Mouse (Mus musculus) adrenal gland, postnatal 10 days (tissue): ENCODE measurements around the gene Catsperg1. TPM values are rescaled to one million over a fixed set of nuclear protein-coding genes. Genes with fewer than 3 reads are reported as not detected.

Experiments used
- DNase-seq: peaks from one replicate; pipeline ENCODE4 v3.0.0; 2021; ENCODE audit warnings: mixed read lengths
- long read RNA-seq, 2 experiments: library from polyadenylated mRNA; stranded (forward); transcript quantifications; one replicate each; pipeline ENCODE4 v2.0.0; 2021
- total RNA-seq, 2 experiments: library from RNA; stranded (reverse); gene quantifications; 2 replicates each; pipeline ENCODE4 v1.2.3; 2021

The Catsperg1 gene
- under 1 TPM; 0.42 to 0.61 TPM for total RNA-seq
- long read RNA-seq, experiment 1: 0 reads
- long read RNA-seq, experiment 2: 0 reads

DNA sequence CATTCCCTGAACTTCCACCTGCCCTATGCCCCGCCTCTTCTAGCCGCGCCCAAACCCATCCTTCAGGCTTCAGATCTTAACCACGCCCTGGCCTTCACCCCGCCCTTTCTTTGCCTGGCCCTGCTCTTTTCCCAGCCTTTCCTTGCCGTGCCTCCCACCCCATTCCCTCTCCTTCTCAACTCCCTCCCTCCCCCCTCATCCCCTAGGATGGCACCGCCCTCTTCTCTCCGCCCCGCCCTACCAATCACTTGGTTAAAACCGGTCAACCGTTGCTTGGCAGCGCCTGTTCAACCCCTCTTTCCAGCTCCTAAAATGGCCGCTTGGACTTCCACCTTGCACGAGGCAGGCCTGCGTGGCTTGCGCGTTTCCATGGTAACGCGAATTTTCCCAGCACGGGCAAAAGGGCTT is at the start of gene Catsperg1:
Catsperg1 (minus strand) TSS at position 361 of the 408 bp plus-strand sequence.
- DNase-seq: peak; percentile 7

DNA sequence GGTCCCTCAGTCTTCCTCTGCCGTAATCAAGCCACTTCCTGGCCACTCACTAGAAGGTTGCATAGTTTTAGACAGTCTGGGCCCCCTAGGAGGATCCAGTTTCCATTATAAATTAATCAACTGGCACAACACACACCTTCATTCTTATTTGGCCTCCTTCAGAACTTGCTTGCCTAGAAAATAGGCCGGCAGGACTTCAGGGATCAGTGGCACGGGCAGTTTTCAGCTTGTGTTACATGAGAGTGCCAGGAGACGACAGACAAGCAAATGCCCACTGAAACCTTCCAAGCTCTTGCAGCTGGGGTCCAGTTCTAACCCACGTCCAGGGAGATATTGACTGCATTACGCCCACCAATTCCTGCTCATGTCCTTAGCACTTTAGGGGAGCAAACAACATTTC is 48.3 kb upstream of the Catsperg1 start:
- DNase-seq: no peak

DNA sequence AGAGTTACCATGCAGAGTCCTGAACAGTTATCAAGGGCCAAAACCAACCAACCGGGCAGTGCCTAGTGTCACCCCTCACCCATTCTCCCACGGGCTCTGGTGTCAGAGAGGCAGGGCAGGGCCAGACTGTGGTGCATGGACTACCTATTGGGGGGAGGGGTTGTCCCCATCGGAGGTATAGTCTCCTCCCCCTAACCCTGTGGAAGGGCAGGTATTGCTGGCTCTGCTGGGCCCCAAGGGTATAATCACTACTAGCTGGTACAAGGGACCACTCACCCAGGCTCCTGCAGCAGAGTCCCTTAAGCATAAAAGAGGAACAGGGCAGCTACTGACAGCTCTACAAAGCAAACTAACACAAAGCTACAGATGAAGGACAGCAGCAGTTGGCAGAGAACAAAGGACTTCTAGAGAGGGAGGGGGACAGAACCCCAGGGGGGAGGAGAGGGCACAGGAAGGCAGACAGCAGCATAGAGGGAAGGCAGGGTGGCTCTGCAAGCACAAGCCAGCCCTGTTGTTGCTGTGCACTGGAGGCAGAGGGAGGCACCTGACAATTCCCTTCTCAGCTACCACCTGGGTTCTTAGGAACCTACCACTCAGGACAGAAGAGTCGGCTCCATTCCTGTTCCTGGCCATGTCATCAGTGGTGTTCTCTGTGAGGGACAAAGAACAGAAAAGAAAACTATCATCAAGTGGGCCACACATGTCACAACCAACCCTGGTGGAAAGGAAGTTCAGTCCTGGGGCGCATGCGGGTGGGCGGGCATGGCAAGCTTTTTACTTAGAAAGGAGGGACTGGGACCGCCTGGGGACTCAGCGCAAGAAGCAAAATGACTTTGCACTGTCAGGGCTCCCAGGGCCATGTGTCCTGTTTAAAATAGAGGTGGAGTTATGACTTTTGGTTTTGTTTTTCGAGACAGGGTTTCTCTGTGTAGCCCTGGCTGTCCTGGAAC is 46.2 kb upstream of the Catsperg1 start:
- DNase-seq: no peak

DNA sequence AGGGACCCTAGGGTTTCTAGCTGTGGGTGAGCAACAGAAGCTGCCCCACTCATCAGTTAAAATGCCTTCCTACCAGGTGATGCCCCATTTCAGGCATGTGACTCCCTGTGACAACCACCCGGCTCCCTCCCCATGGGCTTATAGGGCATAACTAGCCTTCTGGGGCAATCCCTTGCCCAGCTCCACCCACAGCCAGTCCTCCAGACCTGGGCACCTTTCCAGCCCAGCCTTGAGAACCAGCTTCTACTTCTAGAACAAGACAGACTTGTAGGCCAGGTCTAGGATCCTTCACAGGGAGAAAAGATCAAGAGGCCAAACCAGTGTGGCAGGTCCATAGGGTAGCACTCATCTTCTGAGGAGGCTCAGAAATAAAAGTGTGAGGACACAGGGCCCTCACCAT is 43.5 kb upstream of the Catsperg1 start:
- peak; percentile 61 for DNase-seq

DNA sequence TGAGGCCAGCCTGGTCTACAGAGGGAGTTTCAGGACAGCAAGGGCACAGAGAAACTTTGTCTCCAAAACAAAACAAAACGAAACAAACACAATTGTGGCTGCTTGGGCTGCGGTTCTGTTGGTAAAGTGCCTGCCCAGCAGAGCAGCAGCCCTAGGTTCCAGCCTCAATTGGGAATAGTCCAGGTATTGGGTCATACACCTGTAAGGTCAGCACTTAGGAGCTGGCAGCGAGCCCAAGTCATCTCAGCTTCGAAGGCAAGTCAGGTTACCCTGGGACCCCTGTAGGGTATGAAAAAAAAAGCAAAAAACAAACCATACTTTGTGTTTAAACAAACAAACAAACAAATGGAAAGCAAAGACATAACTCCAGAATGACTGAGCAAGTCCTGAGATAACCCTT is 42.0 kb upstream of the Catsperg1 start:
- DNase-seq: no peak

DNA sequence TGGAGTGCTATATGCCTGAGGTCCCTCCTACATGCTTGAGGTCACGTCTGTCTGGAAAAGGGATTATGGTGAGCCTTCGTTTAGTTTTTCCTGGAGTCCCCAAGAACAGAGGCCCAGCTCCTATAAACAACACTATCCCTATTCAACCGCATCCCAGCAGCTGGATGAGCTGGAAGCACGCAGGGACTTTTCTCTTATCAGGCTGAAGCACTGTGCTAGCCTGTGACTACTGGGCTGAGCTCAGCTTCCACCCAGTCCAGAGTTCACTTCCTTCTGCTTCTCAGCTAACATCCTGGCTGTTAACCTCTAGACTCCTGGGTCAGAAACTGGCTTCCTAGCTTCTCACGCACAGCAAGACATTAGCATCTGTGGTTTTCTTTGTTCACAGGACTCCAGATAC is 40.0 kb upstream of the Catsperg1 start:
- DNase-seq: no peak

DNA sequence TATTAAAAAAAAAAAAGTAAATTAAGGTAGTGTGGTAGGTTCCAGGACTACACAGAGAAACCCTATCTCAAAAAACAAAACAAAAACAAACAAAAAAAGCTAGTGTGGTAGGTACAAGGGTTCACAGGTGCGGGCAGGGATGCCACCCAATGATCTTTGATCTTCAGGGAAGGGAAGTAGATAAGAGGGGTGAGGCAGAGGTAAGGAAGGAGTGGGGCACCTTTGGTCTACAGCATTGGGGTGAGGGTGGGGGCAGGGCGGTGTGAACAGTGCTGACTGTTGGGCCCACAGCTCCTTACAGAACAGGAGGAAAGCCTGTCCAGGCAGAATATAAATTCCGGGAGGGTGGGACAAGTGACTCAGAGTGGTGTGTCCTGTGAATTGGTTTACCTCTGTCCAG is 37.3 kb upstream of the Catsperg1 start:
- no peak for DNase-seq

DNA sequence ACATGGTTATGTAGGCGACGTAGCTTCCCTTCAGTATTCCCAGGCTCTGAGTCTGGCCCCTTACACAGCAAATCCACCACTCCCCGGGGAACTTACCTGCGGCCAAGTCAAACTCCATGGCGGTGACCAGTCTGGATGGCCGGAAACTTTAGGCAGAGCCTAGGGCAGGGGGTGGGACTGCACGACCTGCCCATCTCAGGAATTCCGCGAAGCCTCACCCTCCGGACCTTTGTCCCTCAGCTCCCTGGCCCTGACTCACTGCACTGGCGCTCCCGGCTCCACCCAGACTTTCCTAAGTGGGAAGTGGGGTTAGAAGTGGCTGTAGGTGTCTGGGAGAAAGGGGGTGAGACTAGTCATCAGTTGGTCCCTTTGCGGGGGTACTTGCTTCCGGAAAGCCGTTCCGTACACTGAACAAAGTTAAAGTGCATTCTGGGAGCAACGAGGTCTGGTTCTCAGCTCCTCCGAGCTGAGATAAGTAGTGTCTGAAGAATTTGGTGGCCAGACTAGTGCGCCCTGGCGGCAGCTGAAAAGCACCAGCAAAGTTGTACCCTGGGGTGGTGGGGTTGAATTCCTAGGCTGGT is 34.5 kb upstream of the Catsperg1 start, which contains the start of gene 2200002D01Rik:
2200002D01Rik (minus strand) TSS at position 206 of the 581 bp plus-strand sequence.
- peak; percentile 48 for DNase-seq

DNA sequence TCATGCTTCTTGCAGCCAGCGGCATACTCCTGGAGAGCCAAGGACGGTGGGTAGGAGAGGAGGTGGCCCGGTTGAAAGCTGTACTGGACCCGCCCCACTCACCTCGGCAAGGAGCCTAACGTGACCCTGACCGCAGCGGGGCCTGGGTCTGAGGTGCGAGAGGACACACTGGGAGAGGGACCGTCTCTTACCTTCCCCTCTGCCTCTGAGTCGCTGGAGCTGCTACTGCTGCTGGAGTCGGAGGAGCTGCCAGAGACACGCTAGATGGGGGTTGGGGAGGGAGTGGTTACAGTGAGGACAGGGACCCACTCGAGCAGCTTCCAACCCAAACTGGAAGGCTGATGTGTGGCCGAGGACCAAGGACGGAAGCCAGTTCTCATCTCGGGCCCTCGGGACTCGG is 33.9 kb upstream of the Catsperg1 start:
- DNase-seq: peak; percentile 29

DNA sequence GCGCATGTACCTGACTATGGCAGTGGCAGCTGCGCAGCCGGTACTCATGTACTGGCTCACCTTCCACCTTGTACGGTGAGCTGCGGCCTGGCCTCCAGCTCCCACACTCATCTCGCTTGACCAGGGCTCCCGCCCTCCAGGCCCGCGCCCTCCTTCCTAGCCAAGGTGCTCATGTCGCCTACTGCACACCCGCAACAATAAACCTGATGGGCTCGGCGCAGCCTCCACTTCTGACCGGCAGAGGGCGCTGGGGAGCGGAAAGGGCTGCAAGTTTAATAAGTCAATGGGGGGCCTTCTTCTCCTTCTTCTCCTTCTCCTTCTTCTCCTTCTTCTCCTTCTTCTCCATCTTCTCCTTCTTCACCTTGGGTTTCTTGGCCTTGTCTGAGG is 33.5 kb upstream of the Catsperg1 start:
- DNase-seq: peak; percentile 91

DNA sequence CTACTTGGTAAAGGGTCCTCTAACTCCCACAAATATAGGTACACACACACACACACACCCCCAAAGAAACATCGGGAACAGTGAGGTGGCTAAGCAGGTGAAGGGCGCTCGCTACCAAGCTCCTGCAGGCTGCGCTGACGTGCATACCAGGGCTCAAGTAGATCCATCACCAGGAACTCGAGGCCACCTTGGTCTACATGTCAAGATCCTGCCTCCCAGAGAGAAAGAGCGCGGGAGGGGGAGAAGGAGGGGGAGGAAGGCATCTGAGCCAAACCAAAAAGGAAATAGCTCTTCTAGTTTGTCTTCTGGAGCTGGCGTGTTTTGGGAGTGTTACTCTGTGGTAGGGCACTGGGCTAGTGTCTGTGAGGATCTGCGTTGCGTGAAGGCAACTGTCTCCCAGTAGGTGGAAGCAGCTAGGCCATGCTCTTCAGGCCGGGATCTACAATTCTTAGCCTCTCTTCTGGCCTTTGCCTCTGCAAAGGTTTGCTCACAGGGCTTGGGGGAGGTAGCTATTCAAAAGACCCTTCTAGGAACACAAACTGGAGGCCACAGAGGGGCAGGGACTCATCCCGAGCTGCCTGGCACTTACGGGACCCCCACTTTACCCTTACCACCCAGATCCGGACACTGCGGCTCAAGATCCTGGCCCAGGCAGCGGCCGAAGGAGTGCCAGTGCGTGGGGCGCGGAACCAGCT is 32.9 kb upstream of the Catsperg1 start:
- DNase-seq: no peak

DNA sequence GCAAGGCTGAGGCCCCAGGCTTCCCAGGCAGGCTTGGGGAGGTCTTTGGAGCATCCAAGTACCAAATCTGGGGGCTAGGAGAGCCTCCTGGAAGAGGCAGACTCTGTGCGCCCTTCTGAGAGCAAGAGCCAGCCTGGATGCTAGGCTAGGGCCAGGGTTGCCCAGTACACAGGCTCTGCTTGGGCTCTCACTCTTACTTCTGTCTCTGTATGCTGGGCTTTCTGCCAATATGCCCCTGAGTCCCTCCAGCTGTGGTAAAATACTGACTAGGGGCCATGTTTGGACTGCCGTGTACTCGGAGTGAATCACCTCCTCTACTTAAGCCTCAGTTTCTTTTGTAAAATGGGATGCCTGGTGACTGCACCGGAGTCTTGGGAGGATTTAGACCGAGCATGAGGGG is 32.2 kb upstream of the Catsperg1 start:
- no peak for DNase-seq

DNA sequence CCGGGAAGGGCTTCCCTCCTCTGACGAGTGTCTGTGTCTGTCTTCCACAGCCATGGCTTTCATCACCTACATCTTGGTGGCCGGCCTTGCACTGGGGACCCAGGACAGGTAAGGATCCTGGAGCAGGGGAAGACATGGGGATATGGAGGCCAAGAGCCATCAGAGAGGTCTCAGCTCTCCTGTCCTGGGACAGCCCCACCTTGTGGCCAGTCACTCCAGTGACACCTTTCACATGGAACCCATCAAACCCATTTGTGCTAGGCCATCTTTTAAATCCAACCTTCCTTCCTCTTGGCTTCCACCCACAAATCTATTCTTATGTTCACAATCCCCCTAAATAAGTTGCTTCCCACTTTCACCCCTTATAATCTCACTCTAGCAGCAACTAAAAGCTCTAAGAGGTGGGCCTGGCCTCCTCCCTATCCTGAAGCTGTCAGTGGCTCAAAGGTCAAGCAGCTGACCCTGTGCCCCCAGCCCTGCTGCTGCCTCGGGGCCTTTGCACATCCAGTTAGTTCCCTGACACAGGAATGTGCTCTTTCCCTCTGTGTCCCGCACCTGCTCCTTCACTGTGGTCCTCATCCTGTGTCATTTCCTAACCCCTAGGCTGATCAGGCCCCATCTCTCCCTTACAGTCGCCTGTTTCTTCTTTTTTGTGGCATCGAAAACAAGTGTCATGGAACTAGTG is 31.0 kb upstream of the Catsperg1 start:
- DNase-seq: peak; percentile 55

DNA sequence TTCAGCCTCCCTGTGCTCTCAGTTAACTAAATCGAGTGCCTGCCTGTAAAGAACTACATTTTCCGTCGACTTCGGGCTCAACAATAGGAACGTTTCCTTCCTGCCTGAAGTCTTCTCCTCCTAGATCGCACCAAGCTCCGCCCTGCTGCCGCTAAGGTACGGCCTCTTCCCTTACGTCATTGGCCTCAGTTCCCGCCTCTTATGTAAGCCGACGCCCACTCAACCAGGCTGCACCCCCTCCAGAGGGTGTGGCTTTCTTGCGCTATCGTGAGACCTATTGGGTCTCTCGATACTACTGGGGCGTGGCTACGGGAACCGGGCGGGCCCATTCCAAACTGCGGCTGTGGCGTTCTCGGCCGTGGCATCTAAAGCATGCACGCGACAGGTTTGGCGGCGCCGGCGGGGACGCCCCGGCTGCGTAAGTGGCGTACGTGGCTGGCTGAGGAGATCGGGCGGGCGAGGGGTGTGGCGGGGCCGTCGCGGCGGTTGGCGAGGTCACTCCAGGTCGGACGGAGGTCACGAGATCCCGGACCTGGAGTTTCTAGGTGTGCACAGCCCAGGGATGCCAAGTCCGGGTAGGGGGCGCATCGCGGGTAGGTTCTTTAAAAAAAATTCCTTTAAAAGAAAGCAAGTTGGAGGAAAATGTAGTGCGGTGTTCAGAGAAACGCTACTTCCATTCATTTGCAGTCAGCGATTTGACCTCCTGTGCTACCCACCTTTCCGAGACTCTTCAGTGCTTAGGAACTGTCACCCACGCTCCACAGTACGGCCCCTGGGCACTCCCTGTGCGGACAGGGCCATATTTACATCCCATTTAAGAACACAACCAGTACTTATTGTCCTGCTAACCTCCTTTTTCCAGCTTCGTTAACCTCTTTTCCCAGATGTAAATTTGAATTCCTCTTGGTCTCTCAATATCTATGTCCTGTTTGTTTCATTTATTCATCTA is 24.5 kb upstream of the Catsperg1 start, which contains the start of gene Yif1b:
Yif1b (plus strand) TSS at position 311 of the 949 bp plus-strand sequence.
- peak; percentile 98 for DNase-seq

DNA sequence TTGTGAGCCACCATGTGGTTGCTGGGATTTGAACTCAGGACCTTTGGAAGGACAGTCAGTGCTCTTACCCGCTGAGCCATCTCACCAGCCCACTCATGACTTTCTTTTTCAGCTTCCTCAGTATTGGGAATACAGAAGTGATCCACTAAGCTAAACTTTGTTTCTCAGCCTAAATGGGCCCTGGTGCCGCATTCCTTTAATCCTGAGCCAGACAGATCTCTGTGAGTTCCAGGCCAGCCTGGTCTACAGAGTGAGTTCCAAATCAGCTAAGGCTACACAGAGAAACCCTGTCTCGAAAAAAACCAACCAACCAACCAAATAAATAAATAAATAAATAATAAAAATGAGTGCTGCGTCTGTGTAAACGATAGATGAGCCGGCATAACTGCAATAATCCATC is 23.8 kb upstream of the Catsperg1 start:
- DNase-seq: peak; percentile 26

DNA sequence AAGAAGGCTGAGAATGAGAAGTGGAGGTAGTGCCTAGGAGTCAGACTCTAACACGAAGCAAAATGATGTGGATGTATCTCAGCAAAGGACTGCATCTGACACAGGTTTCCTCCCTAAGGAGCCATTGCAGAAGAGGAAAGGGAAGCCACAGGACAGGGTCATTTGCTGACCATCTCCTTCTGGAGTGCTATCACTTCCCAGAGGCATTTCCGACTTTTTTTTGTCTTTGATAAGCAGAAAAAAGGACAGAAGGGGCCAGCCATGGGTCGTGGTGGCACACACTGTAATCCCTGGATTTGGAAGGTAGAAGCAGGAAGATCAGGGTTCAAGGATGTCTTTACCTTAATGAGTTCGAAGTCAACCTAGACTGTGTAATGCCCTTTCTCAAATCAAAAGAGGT is 22.8 kb upstream of the Catsperg1 start:
- no peak for DNase-seq

DNA sequence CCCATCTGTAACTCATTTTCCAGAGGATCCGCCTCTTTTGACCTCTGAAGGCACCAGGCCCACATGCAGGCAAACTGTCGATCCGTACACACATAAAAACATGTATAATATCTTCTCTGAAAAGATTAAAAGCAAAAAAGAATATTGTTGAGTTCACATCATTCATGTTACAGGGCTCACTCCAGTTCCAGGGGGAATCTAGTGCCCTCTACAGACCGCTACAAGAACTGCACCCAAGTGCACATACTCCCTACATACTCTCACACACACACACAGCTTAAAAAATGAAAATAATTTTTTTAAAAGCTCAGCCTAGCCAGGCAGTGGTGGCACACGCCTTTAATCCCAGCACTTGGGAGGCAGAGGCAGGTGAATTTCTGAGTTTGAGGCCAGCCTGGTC is 20.8 kb upstream of the Catsperg1 start:
- DNase-seq: no peak

DNA sequence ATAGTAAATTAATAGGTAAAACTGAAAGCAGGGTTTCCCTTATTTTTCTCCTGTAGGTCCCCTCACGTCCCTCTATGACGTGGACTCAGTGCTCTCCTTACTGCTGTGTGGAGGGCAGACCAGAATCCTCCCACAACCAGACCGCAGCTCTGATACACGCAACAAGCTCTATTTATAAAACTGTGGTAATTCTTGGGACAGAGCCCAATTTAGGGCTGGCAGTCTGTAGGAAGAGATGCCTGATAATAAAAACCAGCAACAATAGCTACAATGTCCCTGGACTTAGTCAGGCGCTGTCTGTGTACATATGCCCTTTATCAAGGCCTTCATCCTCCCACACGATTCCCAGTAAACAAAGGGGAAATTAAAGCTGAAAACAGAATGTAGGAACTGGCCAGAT is 19.9 kb upstream of the Catsperg1 start:
- no peak for DNase-seq

DNA sequence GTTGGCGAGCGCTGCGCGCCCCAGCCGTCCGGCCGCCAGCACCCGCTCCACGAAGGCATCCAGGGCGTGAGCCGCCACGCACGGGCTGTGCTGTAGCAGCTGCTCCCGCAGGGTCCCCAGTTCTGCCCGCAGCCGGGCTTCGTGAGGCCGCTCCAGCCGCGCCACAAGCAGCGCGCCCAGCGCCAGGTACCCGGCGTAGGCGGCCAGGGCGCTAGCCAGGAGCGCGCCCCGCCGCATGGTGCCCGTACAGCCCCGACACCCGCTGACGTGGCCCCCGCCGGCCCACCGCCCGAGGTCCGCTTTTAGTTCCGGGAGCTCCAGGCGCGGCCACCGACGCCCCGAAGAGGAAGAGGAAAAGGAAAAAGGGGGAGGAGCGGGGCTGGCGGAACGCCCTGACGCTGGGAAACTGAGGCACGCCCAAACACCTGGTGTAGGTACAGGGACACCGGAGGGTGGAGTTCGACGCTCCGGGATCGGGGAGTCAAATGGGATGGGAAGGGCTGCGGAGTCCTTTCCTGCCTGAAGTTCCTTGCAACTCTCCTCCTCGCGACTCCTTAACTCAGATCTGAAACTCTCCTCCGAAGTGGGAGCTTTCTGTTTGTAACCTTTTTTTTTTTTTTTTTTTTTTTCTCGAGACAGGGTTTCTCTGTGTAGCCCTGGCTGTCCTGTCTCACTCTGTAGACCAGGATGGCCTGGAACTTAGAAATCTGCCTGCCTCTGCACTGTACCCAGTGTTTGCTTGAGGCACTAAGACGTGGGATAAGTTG is 18.6 kb upstream of the Catsperg1 start, which contains the start of gene Kcnk6:
Kcnk6 (minus strand) TSS at position 269 of the 767 bp plus-strand sequence.
- peak; percentile 53 for DNase-seq

DNA sequence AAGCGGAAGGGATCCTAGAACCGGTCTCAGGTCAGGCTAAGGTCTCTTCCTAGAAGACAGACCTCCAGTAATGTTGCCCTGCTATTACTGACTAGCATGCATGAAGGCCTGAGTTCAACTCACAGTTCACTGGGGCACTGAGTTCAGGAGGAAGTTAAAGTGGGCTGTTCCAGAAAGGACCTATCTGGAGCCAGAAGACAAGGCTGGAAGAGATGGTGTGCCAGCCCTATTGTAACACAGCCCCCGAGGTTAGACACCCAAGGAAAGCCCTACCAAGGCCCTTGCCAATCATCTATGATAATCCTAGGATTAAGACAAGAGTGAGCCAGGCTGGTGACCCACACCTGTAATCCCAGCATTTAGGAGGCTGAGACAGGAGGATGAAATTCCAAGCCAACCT is 17.7 kb upstream of the Catsperg1 start:
- no peak for DNase-seq
